Mouse (Mus musculus) kidney, postnatal 25 days (tissue): Measurements from ENCODE around the gene Hbq1b.
A peak's percentile ranks its signal among the peaks of the same experiment; 100 is the strongest.

Experiments used
- DNase-seq, 2 experiments: peaks; one replicate each; pipeline ENCODE4 v3.0.0; 2021; ENCODE audit warnings: mixed read lengths in 2 of 2

Hbq1b gene

DNA sequence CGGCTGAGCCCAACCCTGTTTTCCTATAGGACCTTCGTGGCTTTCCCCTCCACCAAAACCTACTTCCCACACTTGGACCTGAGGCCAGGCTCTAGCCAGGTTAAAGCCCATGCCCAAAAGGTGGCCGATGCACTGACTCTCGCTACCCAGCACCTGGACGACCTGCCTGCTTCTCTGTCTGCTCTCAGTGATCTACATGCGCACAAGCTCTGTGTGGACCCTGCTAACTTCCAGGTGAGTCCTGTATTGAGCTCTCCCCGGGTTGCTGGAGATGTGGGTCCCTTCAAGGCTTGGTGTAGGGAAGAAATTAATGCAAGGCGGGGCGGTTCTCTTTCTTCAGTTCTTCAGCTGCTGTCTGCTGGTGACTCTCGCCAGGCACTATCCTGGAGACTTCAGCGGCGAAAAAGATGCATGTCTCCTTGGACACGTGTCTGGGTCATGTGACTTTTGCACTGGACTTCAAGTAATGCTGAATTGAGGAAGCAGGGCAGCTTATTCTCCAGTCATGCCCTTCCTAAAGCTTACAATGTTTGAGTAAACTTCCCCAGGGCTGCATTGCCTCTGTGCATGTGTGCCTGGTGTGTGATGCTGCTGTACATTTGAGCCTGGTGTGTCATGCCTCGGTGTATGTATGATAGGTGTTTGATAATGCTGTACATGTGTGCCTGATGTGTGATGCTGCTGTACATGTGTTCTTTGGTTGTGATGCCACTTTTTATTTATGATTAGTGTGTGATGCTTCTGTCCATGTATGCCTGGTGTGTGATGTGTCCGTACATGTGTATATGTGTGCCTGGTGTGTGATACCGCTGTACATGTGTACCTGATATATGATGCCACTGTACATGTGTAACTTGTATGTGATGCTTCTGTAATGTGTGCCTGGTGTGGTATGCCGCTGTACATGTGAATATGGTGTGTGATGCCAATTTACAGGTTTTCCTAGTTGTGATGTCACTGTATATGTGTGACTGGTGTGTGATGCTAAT lies 13.8 kb downstream of the Hbq1b start:
- no peak for DNase-seq

DNA sequence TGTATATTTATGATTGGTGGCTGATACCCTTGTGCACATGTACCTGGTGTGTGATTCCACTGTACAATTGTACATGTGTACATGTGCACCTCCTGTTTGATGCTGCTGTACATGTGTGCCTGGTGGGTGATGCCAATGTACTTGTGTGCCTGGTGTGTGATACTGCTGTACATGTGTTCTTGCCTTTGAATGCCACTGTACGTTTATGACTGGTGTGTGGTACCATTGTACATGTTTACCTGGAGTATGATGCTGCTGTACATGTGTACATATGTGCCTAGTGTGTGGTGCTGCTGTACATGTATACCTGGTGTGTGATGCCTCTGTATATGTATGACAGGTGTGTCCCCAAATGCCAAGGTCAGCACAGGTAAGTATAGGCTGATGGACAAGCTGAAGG lies 14.7 kb downstream of the Hbq1b start:
- no peak for DNase-seq

DNA sequence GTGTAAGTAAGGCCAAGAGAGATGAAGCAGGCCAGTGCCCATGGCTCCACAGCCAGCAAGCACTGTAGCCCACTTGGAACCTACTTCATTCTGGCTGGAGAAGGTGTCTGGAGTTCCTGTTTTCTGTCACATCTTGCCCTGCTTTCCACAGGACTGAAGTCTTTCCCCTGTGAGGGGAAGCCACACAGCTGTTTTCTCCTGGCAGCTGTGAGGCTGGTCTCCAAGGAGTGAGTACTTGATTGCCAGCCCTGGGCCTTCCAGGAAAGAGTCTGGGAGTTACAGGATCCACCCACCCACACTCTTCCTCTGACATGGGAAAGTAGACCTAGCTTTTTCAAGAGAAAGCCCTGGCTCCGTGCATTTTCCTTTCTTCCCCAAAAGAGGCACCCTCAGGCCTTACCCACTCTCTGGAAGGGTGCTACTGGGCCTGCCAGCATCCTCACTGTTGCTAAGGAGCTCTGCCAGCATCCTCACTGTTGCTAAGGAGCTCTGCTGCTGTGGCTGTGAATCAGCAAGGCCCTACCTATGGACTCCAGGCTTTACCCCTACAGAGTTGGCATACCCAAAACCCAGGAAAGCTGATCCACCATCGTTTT lies 16.2 kb downstream of the Hbq1b start:
- DNase-seq, result no peak

DNA sequence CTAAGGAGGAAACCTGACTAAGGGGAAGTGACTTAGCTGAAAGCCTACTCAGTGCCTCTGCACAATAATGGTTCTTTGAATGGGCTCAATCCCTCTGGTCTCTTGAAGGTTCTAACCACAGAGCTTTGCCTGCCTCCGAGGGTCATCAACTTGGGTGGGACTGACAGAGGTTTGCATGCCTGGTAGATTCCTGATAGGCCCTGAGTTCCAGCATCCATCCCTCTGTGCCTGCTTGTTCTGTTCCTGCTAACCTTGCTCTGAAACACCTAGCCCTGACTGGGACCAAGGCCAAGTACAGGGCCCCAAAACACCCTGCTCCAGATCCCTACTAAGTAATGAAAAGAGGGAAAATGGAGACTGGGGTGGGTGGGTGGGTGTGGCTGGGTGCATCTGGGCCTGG lies 16.7 kb downstream of the Hbq1b start:
- DNase-seq, result no peak

DNA sequence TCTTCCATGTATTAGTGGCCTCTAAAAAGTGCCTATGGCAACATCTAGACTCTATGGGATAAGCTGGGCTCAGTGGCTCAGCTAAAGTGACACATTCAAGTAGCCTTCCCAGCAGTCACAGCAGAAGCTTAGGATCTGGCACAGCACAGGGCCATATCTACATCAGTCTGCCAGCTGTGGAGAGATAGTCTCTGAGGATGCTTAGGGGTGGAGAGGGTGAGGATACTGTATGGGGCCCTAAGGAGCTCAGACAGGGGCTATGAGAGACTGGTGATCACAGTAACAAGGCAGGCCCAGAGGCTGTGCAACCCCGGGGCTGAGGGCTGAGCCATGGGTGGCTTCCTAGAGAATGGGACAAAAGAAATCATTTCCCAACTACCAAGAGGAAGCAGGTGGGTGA lies 20.2 kb downstream of the Hbq1b start:
- DNase-seq, result no peak

DNA sequence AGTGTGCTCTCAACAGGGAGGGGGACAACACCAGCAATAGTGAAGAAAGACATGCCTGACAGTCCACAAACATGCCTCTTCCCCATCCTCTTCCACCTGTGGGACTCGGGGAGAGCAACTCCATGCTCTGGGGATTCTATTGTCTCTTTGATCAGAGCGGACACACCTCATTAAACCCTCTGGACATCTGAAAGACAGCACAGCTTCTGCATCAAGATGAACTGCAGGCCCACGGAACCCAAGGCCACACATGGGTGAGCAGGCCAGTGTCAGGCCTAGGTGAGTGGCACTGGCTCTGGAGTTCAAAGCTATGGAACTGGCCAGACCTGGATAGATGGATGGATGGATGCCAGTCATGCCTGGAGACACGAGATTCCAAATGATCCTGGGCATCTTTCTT lies 22.7 kb downstream of the Hbq1b start:
- DNase-seq, result no peak

DNA sequence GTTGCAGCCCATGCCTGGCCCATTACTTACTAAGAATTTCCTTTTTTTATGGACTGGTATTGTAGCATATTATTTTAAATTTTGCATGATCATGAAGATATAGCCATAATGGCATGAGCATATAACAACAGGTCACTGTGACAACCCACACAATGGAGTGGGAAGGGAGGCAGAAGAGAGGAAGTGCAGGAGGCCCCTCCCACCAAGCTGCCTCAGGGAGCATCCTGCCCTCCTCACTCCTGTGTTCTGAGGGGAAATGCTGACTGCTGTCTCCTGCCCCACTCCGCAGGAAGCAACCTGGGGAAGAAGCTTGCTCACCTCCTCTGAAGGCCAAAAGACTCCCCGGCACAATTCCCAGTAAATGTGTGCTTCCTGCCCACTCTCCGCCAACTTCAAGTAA lies 23.2 kb downstream of the Hbq1b start:
- no peak for DNase-seq

DNA sequence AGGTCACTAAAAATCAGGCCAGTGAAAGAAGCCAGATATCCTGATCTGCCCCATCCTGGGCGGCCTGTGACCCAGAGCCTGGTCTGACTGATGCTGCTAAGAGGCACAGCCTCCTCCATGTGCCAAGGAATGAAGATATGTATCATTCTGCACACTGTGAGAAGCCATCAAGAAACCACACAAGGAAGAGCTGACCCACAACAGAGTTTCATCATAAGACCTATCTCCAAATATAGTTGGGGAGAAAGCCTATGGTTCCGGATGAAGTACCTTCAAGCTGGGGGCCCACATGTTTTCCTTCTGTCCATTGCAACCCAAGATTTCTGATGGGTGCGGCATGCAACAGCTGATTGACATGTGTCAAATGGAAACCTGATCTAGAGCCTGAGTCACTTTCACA lies 29.2 kb downstream of the Hbq1b start:
- no peak for DNase-seq

DNA sequence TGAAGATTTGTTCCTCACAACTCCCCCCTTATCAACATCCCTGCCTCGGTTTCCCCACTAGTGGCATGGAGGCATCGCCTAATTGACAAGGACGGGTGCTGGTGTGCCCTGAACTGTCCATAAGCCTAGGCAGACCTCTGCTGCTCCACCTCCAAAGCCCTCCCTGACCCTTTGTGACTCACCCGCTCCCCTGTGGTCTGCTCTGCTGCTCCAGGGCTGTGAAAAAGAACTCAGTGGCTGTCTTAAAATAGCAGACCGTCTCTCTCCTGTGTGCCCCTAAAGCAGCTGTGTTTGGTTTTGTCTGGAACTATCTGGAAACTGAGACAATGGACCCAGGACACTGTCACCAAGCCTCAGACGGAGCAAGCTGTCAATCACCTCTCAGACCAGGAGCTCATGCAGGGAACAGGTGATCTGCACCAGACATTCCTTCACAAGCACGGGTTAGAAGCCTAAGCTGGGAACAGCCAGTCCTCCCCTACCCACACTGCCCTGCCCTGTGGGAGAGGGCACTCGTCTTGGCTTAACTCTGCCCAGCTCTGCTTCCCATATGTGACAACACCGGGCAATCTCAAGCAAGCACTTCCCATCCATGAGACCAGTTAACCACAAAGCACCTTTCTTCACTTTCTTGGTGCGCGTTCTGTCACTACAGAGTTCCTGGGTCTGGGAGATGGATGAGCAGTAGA lies 33.9 kb downstream of the Hbq1b start:
- DNase-seq, result no peak

DNA sequence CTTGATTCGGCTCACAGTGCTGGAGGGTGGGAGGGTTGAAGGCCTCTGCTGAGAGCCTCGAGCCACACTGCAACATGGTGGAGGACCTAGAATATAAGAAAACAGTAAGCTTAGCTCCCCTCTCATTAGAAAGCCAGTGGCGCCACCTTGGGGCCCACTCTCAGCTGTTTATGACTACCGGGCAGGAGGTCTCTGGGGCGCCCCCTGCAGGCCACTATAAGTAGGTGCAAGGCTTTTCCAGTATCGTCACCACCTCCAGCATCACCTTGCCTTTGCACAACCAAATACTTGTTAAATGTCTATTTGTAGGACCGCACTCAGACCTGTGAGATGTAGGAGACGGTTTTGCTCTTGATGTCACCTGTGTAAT lies 34.4 kb downstream of the Hbq1b start:
- peak; percentile 74 to 75 for DNase-seq

DNA sequence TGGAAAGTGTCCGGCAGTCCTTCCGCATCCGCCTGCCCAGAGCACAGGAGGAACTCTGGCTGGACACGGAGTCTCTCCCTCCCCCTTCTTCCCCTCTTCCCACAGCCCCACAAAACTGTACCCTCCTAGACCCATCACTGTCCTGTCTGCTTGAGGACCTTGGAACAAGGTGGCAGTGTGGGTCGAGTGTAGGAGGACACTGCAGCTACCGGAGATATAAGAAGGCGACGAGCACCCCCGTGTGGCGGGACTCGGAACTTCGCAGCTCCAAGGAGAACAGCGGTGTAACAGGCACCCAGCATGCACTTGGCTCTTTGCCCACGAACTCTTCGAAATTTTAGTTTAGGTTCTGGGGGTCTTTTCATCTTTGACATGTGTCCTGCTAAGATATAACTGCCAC lies 37.8 kb downstream of the Hbq1b start:
- peak; percentile 87 to 95 for DNase-seq

DNA sequence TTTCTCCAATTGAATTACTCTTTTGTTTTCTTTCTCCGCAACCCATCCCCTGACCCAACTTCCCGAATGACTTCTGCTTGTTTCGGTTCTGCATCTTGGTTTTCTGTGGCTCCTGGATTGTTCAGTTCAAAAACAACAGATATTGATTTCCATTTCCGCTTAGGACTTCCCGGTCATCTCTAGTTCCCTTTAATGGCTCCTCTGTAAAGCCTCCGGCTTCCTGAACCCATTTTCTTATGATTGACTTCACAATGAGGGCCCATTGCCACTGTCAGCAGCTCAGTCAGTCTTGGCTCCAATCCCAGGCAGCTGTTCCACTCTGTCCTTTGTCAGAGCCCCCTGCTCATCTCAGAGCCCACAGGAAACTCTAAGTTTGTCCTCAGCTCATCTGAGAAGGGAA lies 44.3 kb downstream of the Hbq1b start:
- peak; percentile 62 to 71 for DNase-seq

DNA sequence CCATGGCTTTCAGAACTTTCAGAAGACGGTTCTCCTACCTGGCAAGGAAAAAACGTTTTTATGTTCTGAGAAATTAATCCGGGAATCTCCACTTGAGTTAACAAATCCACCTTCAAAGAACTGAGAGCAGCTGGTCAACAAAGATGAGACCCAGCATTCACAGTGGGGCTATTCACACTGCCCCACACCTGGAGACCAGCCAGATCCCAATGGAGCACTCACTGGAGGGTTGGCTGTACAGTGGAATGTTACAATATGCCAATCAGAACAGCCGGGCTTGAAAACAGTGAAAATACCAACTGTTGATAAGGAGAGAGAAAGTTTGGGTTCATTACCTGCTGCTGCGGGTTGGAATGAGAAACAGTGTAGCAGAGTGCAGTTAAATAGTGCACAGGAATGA lies 45.1 kb downstream of the Hbq1b start:
- no peak for DNase-seq

DNA sequence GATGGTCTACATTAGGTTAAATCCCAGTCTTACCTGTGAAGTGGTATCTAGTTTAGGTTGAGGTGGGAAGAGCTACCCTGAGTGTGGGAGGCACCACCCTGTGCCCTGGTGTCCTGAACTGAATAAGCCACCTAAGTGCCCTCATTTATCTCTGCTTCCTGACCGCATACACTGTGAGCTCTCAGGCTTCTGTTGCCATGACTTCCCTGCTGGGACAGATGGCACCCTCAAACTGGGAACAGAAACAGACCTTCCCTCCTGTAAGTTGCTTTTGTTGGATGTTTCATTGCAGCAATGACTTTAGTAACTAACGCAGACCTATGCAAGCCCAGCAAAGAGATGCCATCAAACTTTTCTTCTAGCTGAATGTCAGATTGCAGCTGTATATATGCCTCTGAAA lies 46.5 kb downstream of the Hbq1b start:
- DNase-seq, result no peak

DNA sequence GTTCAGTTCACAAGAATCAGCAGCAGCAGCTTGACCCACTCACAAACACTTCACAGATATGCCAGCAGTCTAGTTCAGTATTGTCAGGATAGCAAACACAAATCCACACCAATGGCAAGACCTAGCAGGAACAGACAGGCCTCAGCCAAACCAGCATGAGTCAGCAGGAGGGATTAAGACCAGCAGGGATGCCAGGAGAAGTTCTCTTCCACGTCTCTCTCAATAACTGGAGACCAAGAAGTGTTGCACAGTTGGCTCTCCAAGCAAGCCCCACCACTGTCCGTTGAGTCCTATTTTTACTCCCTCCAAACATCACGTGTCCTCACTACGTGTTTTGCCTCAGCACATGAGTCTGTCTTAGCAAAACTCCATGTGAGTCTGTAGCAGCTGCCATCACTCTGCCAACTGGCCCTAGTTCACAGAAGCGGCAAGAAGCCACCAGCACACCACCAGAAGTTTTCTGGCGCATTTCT lies 49.7 kb downstream of the Hbq1b start:
- no peak for DNase-seq
